Mouse (Mus musculus) embryo, embryonic 11.5 days (tissue): Measurements from ENCODE around the gene Elobl.

ENCODE experiments used
- DNase-seq: peaks from one replicate; pipeline ENCODE4 v3.0.0-alpha.2; 2012; ENCODE audit warnings: low read depth, low spot score

Gene Elobl

GRCm38 (mm10) chr11:88934089-88935000 lies 32.4 kb downstream of the Elobl start:
- DNase-seq: no peak

- no peak for DNase-seq
These were observed 33.7 kb downstream of the Elobl start for GRCm38 (mm10) chr11:88933030-88933429.

DNA sequence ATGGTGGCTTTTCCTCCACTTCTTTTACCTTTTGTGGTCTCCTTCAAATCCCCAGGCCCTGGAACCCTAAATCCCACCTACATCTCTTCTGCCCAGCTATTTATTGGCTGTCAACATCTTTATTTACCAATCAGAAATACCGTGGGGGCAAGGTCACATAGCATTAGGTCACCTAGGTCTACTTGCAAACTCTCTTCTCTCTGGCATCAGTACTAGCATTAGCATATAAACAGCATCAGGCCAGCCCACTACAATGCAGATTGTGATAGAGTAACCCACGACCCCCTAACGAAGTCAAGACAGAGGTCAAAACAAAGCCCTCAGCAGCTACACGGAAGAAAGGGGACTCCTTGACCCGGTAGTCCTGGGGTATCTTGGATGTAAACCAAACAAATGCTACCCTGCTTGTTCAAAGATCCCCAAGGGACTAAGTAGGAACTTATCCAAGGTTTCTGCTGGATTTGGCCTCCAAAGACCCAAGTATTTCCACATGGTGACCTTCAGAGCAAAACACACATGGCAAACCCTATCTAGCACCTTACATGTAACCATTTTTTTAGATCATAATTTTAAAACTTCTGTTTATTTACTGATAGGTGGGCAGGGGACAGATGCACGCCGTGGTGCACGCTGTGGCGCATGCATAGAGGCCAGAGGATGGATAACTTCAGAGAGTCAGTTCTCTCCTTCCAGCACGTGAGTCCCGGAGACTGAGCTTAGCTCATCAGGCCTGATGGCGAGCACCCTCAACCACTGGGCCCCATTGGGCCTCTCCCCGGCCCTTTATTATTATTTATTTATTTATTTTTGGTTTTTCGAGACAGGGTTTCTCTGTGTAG lies 34.8 kb downstream of the Elobl start:
- DNase-seq: no peak

DNA sequence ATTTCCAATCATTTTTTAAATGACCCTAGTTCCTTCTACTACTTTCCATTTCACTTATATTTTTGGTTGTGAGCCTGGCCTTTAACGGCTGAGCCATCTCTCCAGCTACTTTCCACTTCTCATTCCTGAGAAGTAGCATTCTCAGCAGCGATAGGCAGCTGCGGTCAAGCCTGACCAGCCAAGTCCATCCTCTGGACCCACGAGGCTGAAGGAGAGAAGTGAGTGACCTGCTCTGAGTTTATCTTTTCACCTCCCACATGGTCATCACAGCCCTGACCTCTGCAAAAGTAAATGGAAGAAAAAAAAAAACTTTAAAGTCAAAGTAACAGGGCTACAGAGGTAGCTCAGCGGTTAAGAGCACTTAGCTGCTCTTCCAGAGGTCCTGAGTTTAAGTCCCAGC lies 40.2 kb downstream of the Elobl start:
- no peak for DNase-seq
